Mouse (Mus musculus) neural tube, embryonic 15.5 days (tissue): ENCODE results near the gene Arrdc5. TPM values are rescaled to one million over a fixed set of nuclear protein-coding genes. Genes with fewer than 3 reads are reported as not detected.

Source experiments
- polyA plus RNA-seq: library from polyadenylated mRNA; unstranded; fragments of >200 nt; fragmentation: Nextera tagmentation; extraction: Ambion mirVana; gene quantifications from 2 replicates; pipeline ENCODE4 v1.2.1, GENCODE M21; 2015

Gene Arrdc5
- polyA plus RNA-seq, 1 experiment from 2014 or later: not detected

Other genes with a start within 250 kb of the Arrdc5 start
- 65.3 and 79.4 TPM in 2 replicates for gene Ubxn6, start 225.3 kb downstream of the Arrdc5 start, polyA plus RNA-seq
- 124 and 134 TPM in 2 replicates for gene Hdgfl2, start 220.7 kb downstream of the Arrdc5 start, polyA plus RNA-seq
- gene Plin4, start 190.5 kb downstream of the Arrdc5 start, polyA plus RNA-seq: 0.09 and 0.10 TPM in 2 replicates
- 2.4 and 2.7 TPM in 2 replicates for gene Plin5, start 182.7 kb downstream of the Arrdc5 start, polyA plus RNA-seq
- gene Lrg1, start 178.3 kb downstream of the Arrdc5 start, polyA plus RNA-seq: 0.22 and 0.63 TPM in 2 replicates
- 12.3 and 16.2 TPM in 2 replicates for gene Sema6b, start 159.9 kb downstream of the Arrdc5 start, polyA plus RNA-seq
- 10.5 and 10.6 TPM in 2 replicates for gene Tnfaip8l1, start 137.8 kb downstream of the Arrdc5 start, polyA plus RNA-seq
- gene Mydgf, start 116.4 kb downstream of the Arrdc5 start, polyA plus RNA-seq: 80.3 and 82.3 TPM in 2 replicates
- gene Dpp9, start 81.4 kb downstream of the Arrdc5 start, polyA plus RNA-seq: 22.4 and 27.2 TPM in 2 replicates
- 16.2 and 16.9 TPM in 2 replicates for gene Fem1a, start 43.5 kb downstream of the Arrdc5 start, polyA plus RNA-seq
- gene Ticam1, start 23.5 kb downstream of the Arrdc5 start, polyA plus RNA-seq: 1.2 and 2.9 TPM in 2 replicates
- gene Plin3, start 7.4 kb downstream of the Arrdc5 start, polyA plus RNA-seq: 13.2 and 28.7 TPM in 2 replicates
- gene Uhrf1, start 3.0 kb upstream of the Arrdc5 start, polyA plus RNA-seq: 13.8 and 59.4 TPM in 2 replicates
- 59.1 and 65.2 TPM in 2 replicates for gene Kdm4b, start 25.8 kb upstream of the Arrdc5 start, polyA plus RNA-seq
- 206 and 247 TPM in 2 replicates for gene Ptprs, start 176.2 kb upstream of the Arrdc5 start, polyA plus RNA-seq
- not detected in 2 replicates for gene Znrf4, start 212.1 kb upstream of the Arrdc5 start, polyA plus RNA-seq